Mouse (Mus musculus) heart, postnatal 10 days (tissue): ENCODE results near the gene Chd4. TPM values are rescaled to one million over a fixed set of nuclear protein-coding genes. Genes with fewer than 3 reads are reported as not detected.
A peak's percentile ranks its signal among the peaks of the same experiment; 100 is the strongest.

Experiments
- DNase-seq, 2 experiments: peaks; one replicate each; pipeline ENCODE4 v3.0.0; 2021
- intact Hi-C: fragments of 180-260 bp; cut with DNase I; formaldehyde crosslinking; loops from one replicate; pipeline ENCODE4 v1.15.1; 2025
- total RNA-seq, 2 experiments: library from RNA; stranded (reverse); gene quantifications; 2 replicates each; pipeline ENCODE4 v1.2.3; 2021

Gene Chd4
- total RNA-seq, 2 experiments from 2014 or later = 170 to 183 TPM

DNA sequence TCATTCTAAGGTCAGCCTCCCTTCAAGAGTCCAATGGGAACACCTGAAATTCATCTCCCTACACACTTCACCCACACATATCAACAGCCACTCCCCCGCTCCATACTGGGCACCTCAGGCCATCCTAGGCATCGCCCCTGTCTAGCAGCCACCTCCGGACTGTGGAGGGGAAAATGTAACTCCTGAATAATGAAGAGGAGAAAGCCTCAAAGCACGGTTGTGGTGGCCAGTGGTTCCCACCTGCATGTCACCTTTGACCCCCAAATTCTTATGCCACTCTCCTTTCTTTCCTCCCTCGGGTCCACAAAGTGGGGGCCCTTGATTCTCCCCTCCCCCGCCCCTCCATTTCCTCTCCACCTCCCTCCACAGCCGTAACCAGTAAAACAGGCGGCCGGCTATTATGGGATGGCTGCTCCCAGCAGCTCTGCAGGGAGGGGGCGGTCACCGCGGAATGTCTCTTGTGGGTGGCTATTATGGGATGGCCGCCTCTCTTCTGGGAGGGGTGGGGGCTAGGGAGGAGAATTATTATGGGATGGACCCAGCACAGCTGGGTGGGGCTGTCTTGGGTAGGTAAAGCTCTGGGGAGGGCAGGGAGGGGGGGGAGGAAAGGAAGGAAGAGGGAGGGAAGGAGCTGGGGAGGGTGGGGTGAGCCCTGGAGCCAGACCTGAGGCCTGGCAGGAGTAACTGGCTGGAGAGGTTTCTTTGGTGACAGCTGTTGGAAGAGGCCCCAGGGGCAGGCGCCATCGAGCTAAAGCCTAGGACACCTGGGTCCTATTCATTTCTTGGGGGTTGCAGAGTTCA is 6.1 kb upstream of the Chd4 start:
- peak; percentile 83 to 86 for DNase-seq
- intact Hi-C loops = no loop called here

- intact Hi-C loops = no loop called here
- DNase-seq = no peak
Observed at GRCm38 (mm10) chr6:125090341-125091085, 5.3 kb upstream of the Chd4 start.

- no peak for DNase-seq
- intact Hi-C loops = no loop called here
Observed at GRCm38 (mm10) chr6:125092372-125092771, 3.4 kb upstream of the Chd4 start.

GRCm38 (mm10) chr6:125094843-125095242 is 938 bp upstream of the Chd4 start:
- intact Hi-C loops = loop anchor here (5.0 kb wide), 1 partner anchor 97 kb away; the partner anchor contains the start of genes Mrpl51 and Ncapd2
- DNase-seq = no peak

DNA sequence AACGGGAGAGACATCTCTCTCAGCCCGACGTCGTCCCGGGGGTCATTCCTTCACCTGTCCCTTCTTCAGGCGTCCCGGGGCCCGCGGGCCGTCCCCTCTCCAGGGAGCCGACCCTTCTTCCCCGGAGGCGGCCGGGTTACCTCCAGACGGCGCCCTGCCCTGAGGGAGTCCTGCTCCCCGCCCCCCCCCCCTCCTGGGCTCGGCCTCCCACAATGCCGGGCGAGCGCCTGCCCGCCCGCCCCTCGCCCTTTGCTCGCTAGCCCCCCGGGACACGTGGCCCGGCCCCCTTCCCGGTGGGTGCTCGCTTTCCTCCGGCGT is 457 bp downstream of the Chd4 start:
- intact Hi-C loops = loop anchor here (2.0 to 5.0 kb wide), 2 partner anchors 35 to 96 kb away; partner anchors contain the start of genes Mrpl51, Ncapd2 and Nop2
- no peak for DNase-seq

DNA sequence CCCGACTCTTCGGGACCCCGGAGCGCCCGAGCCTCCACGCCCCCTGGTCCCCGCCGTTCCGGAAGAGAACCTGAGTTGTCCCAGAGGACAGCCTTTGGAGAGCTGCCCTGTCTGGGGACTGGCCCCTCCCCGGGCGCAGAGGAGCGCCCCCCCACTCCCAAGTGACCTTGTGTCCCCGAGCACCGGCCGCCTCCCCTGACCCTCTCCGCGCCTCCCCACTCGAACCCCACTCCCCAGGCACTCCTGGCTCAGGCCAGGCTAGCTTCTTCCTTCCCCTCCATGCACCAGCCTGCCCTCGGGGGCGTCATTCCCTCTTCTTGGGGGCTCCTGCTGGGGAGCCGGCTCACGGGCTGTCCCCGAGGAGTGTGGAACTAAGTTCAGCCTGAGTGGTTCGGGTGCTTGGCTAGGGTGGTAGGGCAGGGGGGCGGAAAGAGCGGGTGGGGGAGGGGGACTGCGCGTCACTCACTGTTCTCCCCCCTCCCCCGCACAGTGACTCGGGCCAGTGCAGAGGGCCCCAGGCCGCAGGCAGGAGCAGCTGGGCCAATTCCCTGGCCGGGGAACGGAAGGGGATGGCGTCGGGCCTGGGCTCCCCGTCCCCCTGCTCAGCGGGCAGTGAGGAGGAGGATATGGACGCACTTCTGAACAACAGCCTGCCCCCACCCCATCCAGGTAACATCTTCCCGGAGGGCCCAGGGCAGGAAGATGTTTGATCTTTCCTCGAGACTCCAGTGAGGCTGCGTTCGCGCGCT is 990 bp downstream of the Chd4 start:
- peak; percentile 77 to 78 for DNase-seq
- intact Hi-C loops = loop anchor here (2.0 to 5.0 kb wide), 2 partner anchors 34 to 96 kb away; partner anchors contain the start of genes Mrpl51, Ncapd2 and Nop2

DNA sequence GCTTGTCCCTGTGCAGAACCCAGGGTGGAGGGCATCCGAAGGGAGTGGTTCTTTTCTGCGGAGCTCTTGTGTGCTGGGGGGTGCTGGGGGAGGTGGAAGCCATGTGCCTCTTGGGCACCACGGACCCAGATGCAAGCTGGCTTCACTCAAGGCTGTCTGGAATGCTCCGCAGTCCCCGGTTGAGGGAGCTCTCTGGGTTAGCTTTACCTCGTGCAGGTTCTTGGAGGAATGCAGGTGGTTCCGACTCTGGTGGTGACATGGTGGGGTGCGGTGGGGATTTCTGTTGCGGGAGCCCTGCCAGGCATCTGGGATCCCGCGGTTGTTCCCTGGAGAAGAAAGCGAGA is 1.5 kb downstream of the Chd4 start:
- intact Hi-C loops = loop anchor here (2.0 to 5.0 kb wide), 2 partner anchors 33 to 95 kb away; partner anchors contain the start of genes Mrpl51, Ncapd2 and Nop2
- no peak for DNase-seq

- intact Hi-C loops = loop anchor here (2.0 to 5.0 kb wide), 2 partner anchors 33 to 94 kb away; partner anchors contain the start of genes Mrpl51, Ncapd2 and Nop2
- no peak for DNase-seq
Observed at GRCm38 (mm10) chr6:125097951-125098350, 2.2 kb downstream of the Chd4 start.

DNA sequence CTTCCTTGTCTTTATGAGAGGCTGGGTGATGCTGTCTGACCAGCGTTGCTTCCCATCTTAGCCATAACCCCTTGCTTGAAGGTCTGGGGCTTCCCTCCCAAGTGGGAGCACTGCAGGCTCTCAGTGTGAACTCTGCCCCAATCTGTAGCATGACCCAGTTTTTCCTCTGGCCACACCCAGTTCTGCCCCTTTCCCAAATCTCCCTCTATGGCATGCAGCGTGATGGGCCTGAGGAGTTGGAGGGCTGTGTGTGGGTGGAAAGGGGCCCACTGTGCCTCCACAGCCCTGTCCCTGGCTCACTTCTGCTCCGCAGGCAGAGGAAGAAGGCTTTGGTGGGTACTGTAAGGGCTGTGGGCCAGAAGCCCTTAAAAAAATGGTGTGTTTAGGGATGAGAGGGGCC is 2.7 kb downstream of the Chd4 start:
- intact Hi-C loops = loop anchor here (5.0 kb wide), 1 partner anchor 94 kb away; the partner anchor contains the start of genes Mrpl51 and Ncapd2
- peak in 1 of 2 experiments; percentile 32 for DNase-seq

DNA sequence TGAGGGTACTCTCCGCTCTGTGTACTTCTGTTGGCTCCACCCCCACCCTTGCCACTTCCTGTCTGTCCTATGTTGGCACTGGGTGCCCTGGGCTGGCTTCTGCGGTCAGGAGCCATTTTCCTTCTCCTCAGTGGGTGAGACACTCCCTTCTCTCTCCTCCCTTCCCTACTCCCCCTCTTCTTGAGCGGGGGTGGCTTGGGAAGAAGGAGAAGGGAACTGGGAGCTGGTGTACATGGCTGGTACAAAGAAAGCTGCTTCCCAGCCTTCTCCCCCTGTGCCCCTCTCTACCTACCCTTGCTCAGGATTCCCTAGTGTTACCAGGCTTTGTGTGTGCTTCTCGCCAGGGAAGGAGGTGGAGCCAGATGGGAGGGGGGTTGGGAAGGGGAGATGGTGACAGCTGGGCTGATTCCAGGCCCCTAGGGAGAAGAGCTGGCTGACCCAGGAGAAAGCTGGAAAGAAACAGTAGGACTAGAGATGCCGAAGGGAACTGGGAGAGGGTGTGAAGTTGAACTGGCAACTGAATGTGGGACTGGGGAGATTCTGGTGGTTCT is 3.7 kb downstream of the Chd4 start:
- peak; percentile 59 to 68 for DNase-seq
- intact Hi-C loops = loop anchor here (5.0 kb wide), 1 partner anchor 93 kb away; the partner anchor contains the start of genes Mrpl51 and Ncapd2

DNA sequence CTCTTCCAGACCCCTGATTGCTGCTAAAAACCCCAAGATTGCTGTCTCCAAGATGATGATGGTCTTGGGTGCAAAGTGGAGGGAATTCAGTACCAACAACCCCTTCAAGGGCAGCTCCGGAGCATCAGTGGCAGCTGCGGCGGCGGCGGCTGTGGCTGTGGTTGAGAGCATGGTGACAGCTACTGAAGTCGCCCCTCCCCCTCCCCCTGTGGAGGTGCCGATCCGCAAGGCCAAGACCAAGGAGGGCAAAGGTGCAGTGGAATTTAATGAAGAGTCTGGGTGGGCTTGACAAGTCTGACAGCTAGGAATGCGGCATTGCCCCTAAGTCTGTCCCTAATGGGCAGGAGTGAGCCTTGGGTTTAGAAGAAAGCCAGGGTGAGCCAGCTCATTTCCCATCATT is 5.7 kb downstream of the Chd4 start:
- intact Hi-C loops = no loop called here
- no peak for DNase-seq

GRCm38 (mm10) chr6:125104223-125104622 is 8.4 kb downstream of the Chd4 start:
- intact Hi-C loops = no loop called here
- DNase-seq = peak in 1 of 2 experiments; percentile 24

GRCm38 (mm10) chr6:125107705-125108104 is 11.9 kb downstream of the Chd4 start:
- intact Hi-C loops = no loop called here
- DNase-seq = no peak

DNA sequence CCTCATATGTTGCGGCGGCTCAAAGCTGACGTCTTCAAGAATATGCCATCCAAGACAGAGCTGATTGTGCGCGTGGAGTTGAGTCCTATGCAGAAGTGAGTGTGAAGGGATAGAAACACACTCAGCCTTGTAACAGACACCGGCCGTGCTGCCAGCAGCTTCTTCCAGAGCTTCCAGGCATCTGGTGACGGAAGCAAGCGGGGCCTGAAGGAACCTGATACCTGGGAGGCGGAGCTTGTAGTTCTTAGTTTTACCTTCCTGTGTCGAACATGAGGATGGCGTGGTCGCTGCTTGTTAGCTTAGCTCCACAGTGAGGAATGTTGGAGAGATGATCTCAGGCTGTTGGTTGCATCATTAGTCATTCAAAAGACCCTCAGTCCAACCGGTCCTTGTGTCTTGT is 13.6 kb downstream of the Chd4 start:
- no peak for DNase-seq
- intact Hi-C loops = no loop called here

DNA sequence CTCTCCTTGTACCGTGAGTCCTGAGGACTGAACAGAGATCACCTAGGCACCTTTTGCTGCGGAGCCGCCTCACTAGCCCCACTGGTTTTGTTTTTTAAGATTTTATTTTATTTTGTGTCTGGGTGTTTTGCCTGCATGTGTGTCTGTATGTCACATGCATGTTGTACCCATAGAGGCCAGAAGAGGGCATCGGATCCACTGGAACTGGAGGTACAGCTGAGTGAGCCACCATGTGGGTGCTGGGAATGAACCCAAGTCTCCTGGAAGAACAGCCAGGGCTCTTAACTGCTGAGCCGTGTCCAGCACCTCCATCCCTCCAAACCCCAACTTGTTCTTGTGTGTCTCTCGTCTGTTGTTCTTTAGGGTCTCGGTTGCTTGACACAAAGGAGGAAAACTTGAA is 15.1 kb downstream of the Chd4 start:
- DNase-seq = peak; percentile 46 to 67
- intact Hi-C loops = loop anchor here (5.0 kb wide), 1 partner anchor 76 kb away; no protein-coding TSS in a partner anchor

GRCm38 (mm10) chr6:125112553-125112952 is 16.8 kb downstream of the Chd4 start:
- no peak for DNase-seq
- intact Hi-C loops = loop anchor here (5.0 kb wide), 1 partner anchor 75 kb away; no protein-coding TSS in a partner anchor

GRCm38 (mm10) chr6:125119387-125119786 is 23.6 kb downstream of the Chd4 start:
- intact Hi-C loops = no loop called here
- DNase-seq = no peak

- intact Hi-C loops = no loop called here
- no peak for DNase-seq
Observed at GRCm38 (mm10) chr6:125128724-125129123, 32.9 kb downstream of the Chd4 start.

DNA sequence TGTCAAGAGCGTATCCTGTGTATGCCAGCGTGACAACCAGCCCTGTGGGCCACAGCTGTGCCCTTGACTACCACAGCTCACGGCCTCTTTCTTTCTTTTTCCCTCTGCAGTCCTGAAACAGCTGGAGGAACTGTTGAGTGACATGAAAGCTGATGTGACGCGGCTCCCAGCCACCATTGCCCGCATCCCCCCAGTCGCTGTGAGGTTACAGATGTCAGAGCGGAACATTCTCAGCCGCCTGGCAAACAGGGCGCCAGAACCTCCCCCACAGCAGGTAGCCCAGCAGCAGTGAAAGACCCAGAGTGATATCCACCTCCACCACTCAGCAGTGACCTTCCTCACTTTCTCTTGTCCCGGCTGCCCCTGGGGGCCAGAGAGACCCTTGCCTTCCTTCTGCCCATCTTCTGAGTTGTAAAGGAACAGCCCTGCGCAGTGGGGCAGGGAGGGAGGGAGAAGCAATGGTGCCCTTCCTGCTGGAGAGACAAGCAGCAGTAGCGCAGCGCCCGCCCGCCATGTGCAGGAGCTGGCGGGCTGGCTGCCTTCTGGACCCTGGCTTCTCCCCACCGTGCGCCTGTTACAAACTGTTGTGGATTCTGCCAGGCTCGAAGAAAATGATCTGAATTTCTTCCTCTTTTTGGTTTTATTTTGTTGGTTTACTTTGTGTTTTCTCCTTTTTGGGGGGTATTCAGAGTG is 34.1 kb downstream of the Chd4 start:
- intact Hi-C loops = loop anchor here (2.0 kb wide), 1 partner anchor 33 kb away; no protein-coding TSS in a partner anchor
- no peak for DNase-seq
